Mouse (Mus musculus) thymus, postnatal 14 days (tissue): Measurements from ENCODE around the gene Mgat4b.

Source experiments
- DNase-seq: peaks from one replicate; pipeline ENCODE4 v3.0.0; 2021

The Mgat4b gene

DNA sequence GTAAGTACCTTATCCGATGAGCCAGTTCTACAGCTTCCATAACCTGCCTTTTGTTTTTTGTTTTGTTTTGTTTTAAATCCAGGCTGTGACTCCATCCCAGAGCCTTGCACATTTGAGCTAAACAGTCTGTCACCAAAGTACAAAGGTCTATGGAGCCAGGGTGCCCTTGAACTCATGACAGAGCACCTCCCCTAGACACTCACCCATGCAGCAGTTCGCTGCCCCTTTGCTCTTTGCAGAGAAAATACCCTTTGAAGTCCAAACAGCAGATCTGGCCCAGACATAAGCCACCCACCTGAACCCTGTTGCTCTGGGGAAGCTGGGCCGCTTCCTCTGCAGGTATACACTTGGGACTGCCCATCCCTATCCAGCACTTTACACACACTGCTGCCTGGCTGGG, 9.1 kb upstream of the Mgat4b start:
- no peak for DNase-seq

DNA sequence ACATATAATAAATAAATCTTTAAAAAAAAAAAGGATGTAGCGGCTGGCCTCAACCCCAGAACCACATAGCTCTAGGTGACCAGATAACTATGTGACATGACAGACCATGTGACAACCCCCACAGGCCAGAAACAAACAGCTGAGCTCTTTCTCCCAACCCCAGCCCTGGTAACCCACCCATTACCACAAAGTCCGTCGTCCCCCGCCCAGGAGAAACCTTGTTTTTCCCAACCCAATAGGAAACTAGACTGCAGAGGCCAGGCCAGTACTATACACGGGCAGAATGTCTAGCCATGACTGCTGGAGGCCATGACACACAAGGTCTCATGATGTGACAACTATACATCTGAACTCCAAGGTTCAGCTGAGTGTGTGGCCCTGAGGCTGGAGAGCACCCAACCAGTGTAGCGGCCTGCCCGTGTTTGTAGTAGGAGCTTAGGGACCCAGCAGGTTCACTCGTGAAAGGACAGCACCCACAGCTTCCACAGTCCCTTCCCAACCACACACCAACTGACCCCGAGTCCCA, 7.3 kb upstream of the Mgat4b start:
- no peak for DNase-seq

DNA sequence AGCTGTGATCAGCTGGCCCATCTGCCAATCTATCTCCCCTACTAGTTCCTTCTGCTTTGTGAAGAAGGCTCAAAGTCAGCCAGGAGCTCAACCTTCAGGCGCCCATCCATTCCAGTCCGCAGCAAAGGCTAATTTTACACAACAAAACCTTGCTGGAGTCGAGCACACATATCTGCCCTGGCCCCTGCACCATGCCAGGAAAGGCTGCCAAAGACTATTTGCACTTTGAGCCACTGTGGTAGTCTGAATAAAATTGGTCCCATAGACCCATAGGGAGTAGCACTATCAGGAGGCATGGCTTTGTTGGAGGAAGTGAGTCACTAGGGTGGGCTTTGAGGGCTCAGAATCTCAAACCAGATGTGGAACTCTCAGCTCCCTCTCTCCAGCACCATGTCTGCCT, 5.3 kb upstream of the Mgat4b start:
- no peak for DNase-seq

DNA sequence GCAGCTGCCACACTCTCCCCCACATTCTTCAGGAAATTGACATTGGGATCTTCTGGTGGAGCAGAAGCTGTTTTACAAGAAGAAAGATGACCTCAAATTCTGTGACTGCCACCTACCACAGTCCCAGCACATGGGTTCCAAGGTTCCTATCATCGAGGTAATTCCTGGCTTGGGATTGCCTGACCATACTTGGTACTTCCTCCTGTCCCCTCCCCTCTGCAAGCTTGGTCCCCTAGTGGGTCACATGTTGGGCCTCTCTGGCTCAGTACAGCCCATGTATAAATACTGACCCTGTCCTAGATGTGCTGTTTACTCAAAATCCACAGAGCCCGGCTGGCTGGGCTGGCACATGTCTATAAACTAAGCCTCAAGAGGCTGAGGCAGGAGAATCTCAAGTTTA, 4.7 kb upstream of the Mgat4b start:
- no peak for DNase-seq

DNA sequence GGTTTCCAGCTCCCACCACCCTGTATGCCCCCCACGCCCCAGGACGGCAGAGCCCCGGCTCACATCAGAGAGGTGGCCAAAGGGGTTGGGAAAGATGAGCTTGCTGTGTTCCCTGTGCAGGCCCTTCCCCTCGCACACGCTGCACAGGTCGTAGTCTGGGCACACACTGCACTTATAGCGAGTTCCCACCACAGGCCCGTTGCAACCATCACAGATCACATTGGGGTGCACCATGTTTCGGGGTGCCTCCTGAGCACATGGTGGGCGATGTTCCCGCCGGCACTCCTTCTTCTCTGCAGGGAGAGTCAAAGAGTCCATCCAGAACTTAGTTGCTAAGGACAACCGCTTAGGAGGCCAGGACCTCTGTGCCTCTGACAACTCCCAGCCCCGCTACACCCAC, 3.3 kb upstream of the Mgat4b start:
- DNase-seq, result no peak

DNA sequence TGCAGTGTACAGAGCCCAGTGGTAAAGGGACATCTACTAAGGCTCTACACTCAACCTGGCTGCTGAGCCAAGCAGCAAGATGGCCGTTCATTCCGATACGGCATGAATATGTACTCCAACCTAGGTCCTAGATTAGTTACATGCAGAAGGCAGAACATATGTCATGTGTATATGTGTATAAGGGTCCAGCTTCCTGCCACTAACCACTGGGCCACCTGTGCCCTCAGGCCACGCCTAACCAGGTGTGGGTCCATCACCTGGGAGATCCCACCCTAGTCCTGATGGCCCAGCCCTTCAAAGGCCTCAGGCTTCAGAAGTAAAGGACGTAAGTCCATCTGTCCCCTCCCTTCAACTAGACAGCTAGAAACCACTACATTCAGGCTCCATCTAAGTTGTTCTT, 2.7 kb upstream of the Mgat4b start:
- DNase-seq, result no peak

DNA sequence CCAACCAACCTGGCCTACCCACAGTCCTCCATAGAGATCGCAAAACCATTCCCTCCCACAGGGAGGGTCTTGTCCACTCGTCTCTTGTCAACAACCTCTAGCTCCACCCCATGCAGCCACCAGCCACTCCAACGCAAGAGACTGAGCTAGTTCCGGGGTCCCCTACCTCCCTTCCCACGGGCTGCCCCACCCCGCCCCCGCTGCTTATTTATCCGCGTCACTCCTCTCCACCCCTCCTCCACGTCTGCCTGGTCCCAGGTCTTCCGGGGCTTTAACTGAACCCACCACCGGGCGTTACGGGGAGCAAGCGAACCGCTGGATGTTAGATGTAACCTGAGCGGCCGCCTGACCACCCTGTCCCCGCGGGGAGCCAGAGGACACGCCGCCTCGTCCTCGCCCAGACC, 587 bp upstream of the Mgat4b start:
- peak; percentile 95 for DNase-seq

DNA sequence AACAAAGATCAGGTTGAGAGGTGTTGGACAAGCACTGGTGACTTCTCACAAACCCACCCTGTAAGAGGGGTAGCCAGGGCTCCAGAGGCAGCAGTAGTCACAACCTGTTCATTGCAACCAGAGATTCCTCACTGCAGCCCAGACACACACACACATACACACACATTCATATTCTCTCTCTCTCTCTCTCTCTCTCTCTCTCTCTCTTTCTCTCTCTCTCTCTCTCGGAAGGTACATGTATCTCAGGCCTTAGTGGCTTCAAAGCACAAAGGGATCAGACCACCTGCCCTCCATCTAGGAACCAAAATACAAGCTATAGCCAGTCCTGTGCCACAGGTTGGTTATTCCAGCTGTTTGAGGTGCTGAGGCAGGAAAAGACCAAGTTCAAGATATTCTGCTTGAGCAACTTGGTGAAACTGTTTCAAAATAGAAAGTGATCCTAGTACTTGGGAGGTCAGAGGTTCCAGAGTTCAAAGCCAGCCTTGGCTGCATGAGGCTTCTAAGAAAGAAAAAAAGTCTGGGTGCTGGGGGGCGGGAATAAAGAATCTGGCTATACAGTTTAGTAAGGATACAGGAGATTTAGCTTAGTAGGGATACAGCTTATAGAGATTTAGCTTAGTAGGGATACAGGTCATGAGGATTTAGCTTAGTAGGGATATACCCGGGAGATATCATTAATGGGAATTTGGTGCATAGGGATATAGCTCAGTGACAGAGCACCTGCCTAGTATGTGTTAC, 801 bp downstream of the Mgat4b start:
- DNase-seq, result no peak

DNA sequence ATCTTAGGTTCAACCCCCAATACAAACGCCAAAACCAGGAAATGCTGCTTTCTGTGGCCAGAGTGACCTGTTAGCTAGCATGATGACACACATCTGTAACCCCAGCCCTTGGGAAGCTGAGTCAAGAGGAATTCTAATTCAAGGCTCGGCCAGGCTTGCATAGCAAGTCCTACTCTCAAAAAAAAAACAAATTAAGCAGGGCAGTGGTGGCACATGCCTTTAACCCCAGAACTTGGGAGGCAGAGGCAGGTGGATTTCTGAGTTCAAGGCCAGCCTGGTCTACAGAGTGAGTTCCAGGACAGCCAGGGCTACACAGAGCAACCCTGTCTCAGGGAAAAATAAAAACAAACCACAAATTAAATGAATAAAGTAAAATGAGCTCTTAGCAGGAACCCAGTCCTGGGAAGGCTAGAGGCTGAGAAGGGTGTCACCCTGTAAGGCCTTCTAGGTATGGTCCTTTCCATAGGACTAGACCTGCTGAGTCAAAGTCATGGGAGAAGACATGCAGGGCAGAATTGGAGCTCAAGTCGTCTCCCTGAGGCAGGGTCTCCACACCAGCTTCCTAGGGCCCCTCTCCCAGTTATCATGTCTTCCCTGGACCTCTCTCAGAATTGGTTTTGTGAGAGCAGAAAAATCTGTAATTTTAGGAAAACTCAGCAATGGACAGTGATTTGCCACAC, 1.5 kb downstream of the Mgat4b start:
- no peak for DNase-seq

DNA sequence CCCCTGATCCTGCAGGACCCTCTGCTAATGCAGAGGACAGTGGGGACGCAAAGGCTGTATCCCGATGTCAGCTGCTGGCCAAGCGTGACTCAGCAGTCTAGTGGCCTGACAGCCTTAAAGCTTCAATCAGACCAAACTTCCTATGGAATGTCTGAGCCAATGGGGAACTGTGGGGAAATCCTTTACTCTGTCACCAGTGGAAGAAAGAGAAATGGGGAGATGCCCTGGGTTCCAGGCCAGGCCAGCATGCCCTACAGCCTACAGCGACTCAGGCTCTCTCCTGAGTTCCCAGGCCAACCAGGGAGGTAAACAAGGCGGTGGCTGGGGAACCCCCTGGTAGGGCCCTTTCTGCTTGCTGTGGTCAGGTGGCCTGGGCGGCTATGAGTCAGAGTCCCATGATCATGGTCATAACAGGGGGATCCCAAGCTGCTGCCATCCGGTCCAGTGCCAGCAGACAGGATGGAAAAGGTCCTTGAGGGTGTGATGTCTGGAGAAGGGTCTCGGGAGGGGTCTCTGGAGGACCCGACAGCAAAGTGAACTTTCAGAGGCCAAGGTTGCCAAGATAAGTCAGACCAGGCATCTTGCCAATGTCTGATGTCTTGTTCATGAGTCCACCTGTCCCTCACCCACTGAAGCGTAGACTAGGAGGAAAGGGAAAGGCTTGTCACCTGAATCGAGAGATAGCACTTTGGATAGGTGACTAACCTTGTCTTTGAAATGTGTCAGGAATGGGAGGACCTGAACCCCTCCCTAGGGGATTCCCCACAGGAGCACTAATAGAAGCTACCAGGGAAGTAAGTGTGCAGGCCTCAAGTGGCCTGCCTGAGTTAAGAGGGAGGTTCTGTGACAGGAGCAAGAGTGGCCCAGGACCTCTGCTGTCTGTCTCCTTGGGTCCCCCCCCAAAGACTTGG, 2.4 kb downstream of the Mgat4b start:
- no peak for DNase-seq

DNA sequence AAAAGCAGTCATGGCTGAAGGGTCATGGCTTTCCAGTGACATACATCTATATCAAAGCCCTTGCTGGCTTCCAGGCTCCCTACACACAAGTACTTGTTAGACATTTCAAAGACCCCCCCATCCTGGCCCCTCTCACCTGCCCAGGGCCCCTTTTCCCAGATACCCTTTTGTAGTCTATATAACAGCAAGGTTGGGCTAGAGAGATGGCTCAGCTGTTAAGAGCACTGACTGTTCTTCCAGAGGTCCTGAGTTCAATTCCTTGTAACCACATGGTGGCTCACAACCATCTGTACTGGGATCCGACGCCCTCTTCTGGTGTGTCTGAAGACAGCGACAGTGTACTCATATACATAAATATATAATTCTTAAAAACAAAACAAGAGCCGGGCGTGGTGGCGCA, 3.9 kb downstream of the Mgat4b start:
- no peak for DNase-seq

DNA sequence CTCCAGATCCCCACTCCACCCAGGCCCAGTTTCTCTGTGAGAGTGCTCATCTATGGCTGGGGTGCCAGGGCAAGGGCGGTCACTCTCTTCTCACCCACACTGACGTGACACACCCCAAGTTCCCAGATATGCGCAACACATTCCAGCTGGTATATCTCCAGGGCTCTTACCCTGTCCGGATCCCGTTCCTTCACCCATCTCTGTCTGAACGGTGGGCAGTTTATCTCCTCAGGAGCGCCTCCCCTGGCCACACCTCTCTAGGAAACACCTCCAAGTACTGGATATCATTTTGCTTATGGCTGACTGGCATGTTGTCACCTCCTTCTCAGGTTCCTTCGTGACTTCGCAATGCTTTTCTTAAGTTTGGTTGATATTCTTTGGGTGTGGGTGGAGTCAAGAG, 4.9 kb downstream of the Mgat4b start:
- DNase-seq, result no peak

DNA sequence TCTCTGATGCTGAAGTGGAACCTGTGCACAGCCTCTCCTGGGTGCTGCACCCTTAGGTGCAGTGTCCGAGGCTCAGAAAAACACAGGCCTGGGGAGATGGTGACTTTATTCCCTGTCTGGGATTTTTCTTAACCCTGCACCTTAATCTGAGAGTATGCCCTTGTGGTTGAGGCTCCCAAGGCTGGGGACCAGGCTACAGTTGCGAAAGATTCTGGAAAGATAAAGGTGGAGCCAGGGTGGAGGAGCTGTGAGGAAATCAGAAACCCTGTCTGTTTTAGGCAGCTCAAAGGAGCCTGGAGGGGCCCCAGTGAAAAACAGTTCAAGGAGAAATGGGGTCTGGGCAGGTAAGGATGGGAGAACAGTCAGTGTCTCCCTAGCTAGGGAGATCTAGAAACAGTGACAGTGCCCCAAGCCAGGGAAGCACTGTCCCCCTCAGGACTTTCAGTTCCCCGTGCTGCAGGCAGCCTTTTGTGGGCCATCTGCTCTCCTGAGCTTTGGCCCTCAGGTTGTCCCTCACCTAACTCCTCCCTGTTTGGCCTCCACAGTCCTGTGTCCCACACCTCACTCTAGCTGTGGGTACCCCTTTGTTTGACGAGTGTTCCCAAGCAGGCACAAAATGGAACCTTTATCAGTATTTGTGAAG, 6.2 kb downstream of the Mgat4b start:
- DNase-seq, result no peak

DNA sequence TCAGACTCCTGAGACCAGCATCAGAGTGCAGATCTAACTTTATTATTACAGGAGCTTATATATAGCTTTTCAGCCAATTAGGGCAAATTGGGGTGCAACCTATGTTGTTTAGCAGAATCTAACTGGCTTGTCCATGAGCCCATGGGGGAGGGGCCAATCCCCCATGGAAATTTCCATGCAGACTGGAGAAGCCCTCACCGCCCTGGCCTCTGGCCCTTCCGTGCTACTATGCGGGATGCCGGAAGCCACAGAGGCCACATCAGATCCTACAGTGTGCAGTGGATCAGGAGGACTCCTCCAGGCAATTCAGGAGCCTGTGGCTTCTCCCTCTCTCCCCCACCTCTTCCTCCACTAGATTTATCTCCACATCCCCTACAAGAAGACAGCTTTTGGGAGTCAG, 7.1 kb downstream of the Mgat4b start:
- DNase-seq, result no peak

DNA sequence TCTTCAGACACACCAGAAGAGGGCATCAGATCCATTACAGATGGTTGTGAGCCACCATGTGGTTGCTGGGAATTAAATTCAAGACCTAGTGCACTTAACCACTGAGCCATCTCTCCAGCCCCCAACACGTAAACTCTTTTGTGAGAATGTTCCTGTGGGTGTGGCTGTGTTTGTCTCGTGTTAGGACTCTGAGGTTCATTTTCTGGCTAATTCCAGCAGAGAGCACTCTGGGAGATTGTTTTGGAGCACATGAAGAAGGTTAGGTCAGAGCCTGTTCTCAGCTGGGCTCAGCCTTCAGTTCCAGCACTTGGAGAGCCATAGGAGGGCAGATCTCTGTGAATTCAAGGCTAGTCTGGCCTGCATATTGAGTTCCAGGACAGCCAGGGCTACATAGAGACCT, 9.1 kb downstream of the Mgat4b start:
- DNase-seq, result no peak

DNA sequence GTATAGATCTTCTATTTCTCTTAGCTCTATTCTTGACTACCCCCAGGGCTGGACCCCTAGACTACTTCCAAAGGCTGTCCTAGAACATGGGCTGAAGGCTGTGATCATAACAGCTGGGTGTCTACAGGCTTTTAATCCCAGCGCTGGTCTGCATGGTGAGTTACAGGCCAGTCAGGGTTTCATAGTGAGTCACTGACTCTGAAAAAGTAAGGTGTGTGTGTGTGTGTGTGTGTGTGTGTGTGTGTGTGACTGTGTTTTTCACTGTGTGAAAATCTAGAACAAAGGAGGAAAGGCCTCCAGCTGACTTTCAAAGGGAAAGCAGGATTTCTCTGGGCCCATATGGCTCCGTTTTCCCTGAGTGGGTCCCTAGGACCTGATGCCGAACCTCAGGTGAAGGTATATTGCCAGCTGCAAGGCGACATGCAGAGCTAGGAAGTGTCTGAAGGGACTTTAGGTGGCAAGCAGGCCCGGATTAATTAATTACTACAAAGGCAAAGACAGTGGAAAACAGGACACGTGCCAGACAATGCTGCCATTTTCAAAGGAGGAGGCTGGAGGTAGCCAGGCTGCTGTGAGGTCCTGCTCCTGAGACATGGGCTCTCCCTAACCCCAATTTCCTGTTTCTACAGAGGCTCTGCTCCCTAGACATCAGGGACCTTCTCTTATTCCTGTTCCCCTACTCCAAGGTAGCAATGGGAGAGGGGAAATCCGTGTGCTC, 12.0 kb downstream of the Mgat4b start:
- DNase-seq, result no peak

DNA sequence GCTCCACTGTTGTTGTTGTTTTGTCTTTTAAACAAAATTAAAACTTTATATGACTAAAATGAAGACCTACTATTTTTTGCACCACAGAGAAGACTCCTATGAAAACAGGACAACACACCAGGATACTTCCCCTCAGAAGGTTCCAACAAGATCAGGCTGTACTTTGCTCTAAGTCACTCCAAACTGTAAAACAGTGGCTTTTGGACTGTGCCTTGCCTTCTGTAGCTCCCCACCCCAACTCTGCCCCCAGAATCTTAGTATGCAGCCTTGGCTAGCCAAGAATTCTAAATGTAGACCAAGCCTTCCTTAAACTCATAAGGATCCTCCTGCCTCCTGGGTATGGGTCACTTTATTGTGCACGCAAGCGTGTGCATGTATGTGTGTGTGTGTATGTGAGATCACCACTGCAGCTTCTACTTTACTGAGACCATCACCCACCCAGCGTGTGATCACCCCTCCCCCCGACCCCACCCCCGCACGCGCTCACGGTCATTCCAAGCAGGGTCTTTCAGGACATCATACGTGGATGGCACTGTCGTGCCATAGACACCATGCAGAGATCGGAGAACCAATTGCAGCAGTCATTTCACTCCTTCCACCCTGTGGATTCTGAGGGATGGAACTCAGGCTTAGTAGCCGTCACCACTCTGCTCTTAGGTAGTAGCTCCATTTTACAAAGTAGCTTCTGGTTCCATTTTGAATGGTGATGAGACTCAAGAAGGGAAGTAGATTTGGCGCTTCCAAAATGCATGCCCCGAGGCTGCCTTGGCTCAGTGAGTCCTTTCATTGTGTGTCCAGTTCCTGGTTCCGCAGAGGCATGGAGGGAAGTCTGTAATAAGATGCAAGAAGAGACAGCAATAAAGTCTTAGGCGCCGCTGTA, 13.3 kb downstream of the Mgat4b start:
- no peak for DNase-seq

DNA sequence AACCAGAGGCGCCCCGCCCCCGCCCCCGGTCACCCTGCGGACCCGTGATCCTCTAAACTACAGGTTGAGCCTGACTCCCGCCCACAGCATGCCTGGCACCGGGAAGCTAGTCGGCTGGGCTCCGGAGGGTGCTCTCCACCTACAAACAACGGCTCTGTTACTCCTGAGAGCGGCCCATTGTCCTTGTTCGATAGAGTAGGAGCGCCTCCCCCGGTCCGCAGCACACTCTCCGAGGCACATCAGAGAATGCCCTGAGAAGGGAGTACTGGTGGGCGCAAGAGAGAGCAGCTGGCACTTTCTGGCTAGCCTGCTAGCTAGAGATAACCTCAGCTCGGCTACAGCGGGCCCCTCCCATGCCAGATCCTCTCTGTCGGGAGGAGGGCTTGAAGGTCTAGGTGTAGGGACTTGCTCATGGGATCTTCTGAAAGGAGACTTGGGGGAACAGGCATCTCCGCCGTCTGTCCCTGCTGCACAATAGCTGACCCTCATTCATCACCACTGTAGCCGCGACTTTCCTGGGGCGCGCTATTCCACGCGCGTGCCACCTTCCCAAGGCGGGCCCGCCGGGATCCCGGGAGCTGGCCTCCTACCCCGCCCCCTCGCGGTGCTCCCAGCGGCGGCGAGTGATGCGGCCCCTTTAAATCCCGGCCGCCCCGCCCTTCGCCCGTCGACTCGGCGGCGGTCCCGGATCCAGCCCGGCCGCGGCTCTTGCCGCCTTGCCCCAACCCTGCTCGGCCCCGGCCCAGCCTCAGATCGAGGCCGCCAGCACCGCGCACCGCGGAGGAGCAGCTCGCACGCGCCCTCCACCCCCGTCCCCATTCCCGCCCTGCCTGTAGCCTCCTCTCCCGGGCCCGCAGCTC, 14.2 kb downstream of the Mgat4b start:
- DNase-seq, result peak; percentile 71

DNA sequence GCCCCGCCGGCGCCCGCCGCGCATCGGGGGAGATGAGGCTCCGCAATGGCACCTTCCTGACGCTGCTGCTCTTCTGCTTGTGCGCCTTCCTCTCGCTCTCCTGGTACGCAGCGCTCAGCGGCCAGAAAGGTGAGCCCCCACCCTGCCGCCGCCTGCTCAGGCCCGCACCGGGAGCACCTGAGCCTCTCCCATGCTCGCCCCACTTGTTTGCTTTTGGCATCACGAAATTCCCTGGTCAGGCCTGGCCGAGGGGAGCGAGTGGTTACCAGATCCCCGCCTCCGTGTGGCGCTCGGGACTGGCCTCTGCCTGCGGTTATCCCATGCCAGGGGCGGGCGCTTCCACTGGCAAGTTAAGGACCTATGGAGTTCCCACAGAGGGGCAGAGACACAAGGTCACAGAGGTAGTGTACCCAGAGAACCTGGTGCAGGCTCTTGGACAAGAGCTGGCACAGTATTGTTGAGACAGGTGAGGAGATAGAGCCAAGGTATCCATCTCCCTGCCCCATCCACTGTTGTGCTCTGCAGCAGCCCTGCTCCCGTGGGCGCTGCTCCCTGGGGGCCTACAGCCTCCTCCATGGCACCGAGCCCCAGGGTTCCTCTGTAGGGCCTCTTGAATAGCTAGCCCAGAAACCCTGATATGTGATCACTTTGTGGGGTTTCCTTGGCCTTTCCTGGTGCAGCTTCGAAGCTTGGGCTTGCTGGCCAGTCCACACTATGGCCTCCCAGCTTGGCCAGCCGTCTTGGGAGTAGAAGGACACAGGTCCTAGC, 15.1 kb downstream of the Mgat4b start:
- peak; percentile 54 for DNase-seq
